In genomic region chr10:17842030-17842429, GRCm38 (mm10) we compare ENCODE assay signal across 20 mouse cellular contexts. TPM values are rescaled to one million over a fixed set of nuclear protein-coding genes. Genes with fewer than 3 reads are reported as not detected.
A peak's percentile ranks its signal among the peaks of the same experiment; 100 is the strongest.
DNase-seq lines count a peak whose midpoint lies in the region; ATAC-seq and TF ChIP-seq lines count a peak whose summit lies in the region.
"Had no signal": no experiment of that assay in that cellular context is flagged by ENCODE, and none has a peak within 500 bp of the region (broad histone marks: within the 10 kb centered on the region; RNA-seq: fewer than 3 reads in every experiment).

No protein-coding gene starts in this region.

- H3K27me3 ChIP-seq in hindbrain, embryonic 12.5 days, result no peaks in the 10 kb centered on the region
- H3K27me3 ChIP-seq: heart, embryonic 12.5 days; midbrain, embryonic 13.5 days had no signal

- no peaks in the 10 kb centered on the region for H3K4me1 ChIP-seq in hindbrain, embryonic 12.5 days
- H3K4me1 ChIP-seq: limb, embryonic 10.5 days; midbrain, embryonic 13.5 days had no signal

- H3K4me3 ChIP-seq in hindbrain, embryonic 12.5 days, result no peak overlapping the region
- H3K4me3 ChIP-seq: heart, embryonic 12.5 days; limb, embryonic 10.5 days; midbrain, embryonic 13.5 days had no signal

- H3K9me3 ChIP-seq in hindbrain, embryonic 12.5 days (replicated peaks), result no peaks in the 10 kb centered on the region
- H3K9me3 ChIP-seq: limb, embryonic 10.5 days had no signal

- no peak for TF ChIP-seq POLR2A in brain, embryonic 14.5 days (IDR thresholded peaks at IDR 0.05; ENCODE audit: borderline replicate concordance, extremely low read depth, insufficient read depth, insufficient read length, poor library complexity, severe bottlenecking)

- 91% methylated on average over 3 of the region's 3 CpGs for WGBS in hindbrain, embryonic 12.5 days

- H3K27ac ChIP-seq in hindbrain, embryonic 12.5 days, result no peak overlapping the region
- H3K27ac ChIP-seq: kidney, postnatal 0 days; limb, embryonic 10.5 days; macrophage; midbrain, embryonic 13.5 days had no signal

- H3K9ac ChIP-seq in hindbrain, embryonic 12.5 days, result no peak overlapping the region
- H3K9ac ChIP-seq: heart, embryonic 12.5 days; lung, embryonic 14.5 days; midbrain, embryonic 13.5 days had no signal

- ATAC-seq in frontal cortex, adult (ENCODE audit: low TSS enrichment), result peak; percentile 97
- ATAC-seq in hindbrain, embryonic 12.5 days (ENCODE audit: low FRiP score), result no peak
- ATAC-seq: hindbrain, embryonic 16.5 days; intestine, postnatal 0 days; midbrain, embryonic 13.5 days had no signal

- no peak for DNase-seq in frontal cortex, postnatal 14 days (ENCODE audit: low spot score in 2 of 2)
- DNase-seq in 416B (ENCODE audit: low read depth), result peak; percentile 66
- peak; percentile 20 for DNase-seq in brain, embryonic 14.5 days (ENCODE audit: low read depth)
- DNase-seq in left cerebral cortex, adult 9 months (ENCODE audit: low spot score in 2 of 2), result peak; percentile 50 to 59
- DNase-seq in heart, adult 11 months, result no peak
- no peak for DNase-seq in cerebellum, adult 9-11 months
- DNase-seq: cerebellum, adult 11-12 months; cerebellum, postnatal 36 days; lung, embryonic 14.5 days; retina, postnatal 1 day had no signal

- no peak overlapping the region for H3K4me2 ChIP-seq in hindbrain, embryonic 12.5 days (replicated peaks)
- H3K4me2 ChIP-seq: heart, embryonic 12.5 days; liver, embryonic 11.5 days; lung, embryonic 14.5 days; midbrain, embryonic 13.5 days had no signal

- no peak for TF ChIP-seq CTCF in brain, embryonic 14.5 days (IDR thresholded peaks at IDR 0.05; ENCODE audit: borderline replicate concordance, extremely low read depth, insufficient read depth, insufficient read length)

- no peaks in the 10 kb centered on the region; the same call in 1 of the 2 replicates for H3K36me3 ChIP-seq in hindbrain, embryonic 12.5 days
- H3K36me3 ChIP-seq: limb, embryonic 10.5 days had no signal

RNA-seq across cellular contexts. Expression of gene Txlnb, which starts 46.0 kb away (rescaled TPM):
- polyA plus RNA-seq in brain, embryonic 14.5 days (2012; rRNA removed), result 0.81 and 1.4 TPM in 2 replicates
- 4.0 and 5.0 TPM in 2 replicates for polyA plus RNA-seq in hindbrain, embryonic 12.5 days (2016; fragmentation: Nextera tagmentation; extraction: Ambion mirVana)

Comparison
In these comparisons a context has a peak if more than half of its experiments do, and no peak if none do; other contexts are left out.
1. DNase-seq: peak in 416B (single experiment), brain, embryonic 14.5 days (single experiment) and left cerebral cortex, adult 9 months (2 of 2); none in frontal cortex, postnatal 14 days (0 of 2), heart, adult 11 months (single experiment) and cerebellum, adult 9-11 months (single experiment).